Mouse (Mus musculus): ENCODE data around the gene Igdcc3.

DNA sequence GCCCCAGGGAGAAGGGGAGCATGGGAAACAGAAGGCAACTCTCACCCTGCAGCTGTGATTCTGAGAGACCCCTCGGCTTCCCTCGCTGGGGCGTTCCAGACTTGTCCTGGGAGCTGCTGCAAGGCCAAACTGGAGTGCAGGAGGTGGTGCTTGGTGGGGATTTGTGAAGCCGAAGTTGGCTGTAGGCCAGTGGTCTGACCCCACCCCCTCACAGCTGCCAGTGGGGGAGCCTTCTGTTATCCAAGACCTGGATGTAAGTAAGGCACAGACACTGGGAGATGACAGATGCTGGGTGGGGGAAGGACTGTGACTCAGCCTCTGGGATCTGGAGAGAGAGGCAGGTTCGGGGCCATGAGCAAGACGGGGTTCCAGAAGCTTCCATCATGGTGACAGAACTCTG lies 46.8 kb upstream of the Igdcc3 start:
- TF ChIP-seq CTCF (IDR thresholded peaks at IDR 0.05; ENCODE audit: extremely low read depth, insufficient read depth, insufficient read length, insufficient replicate concordance): no peak
- no peak for TF ChIP-seq POLR2A (IDR thresholded peaks at IDR 0.05; ENCODE audit: low read depth, low read length)

All from spleen, adult 2 months (tissue).